Mouse (Mus musculus) common myeloid progenitor, adult 5-6 weeks (primary cell): ENCODE results near the gene Stard13. TPM values are rescaled to one million over a fixed set of nuclear protein-coding genes. Genes with fewer than 3 reads are reported as not detected.

Experiments
- ATAC-seq: replicated peaks from 2 replicates; pipeline ENCODE4 v1.8.0; 2016; ENCODE audit warnings: low read depth, mild to moderate bottlenecking, moderate TSS enrichment, inconsistent platforms; ENCODE audit not compliant: poor library complexity, severe bottlenecking
- total RNA-seq: library from RNA; stranded (forward); fragments of 200-1000, 187-1606 nt; gene quantifications from 2 replicates; pipeline ENCODE4 v1.2.3, GENCODE M21; 2017

Gene Stard13
- total RNA-seq, 1 experiment from 2014 or later: 0.69 TPM

DNA sequence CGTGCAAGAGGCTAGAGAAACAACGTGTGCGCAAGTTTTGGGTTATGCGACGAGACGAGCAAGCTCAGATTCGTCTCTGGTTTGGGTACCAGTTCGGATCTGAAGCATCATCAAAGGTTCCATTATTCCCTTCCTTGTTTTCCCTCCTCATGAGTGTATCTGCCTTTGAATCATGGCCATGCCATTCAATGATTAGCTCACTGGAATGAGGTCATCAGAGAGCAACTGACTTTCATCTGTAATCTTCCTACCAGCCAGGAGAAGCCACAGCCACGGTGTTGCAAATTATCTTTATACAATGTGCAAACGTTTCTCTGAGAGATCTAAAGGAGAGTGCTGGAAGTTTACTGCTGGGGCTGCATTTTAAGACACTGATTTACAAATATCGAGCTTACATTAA, 46.3 kb downstream of the Stard13 start:
- ATAC-seq: no peak

DNA sequence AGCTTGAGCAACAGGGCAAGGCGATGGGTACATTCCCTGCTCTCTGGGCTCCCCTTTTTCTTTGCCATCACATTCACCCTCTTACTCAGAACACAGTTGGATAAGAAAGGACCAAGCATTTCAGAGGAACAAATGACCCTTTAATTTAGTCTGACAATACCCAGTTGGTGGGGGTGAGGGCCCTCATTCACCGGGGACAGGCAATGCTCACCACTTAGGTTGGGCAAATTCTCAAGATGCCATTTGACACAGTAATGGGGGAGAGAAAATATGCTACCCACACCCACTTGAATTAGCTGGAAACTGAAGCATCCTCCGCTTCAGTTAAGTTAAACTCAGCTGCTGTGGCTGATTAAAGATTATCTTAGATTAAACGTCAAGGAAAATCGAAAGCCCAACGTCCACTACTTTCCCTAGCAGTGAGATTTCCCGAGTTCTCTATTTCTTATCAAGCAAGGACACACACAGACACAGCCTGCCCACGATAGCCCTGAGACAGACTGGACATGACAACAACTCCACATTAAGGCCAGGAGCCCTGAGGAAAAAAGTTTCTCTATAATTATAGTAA, 48.3 kb downstream of the Stard13 start:
- ATAC-seq: no peak

DNA sequence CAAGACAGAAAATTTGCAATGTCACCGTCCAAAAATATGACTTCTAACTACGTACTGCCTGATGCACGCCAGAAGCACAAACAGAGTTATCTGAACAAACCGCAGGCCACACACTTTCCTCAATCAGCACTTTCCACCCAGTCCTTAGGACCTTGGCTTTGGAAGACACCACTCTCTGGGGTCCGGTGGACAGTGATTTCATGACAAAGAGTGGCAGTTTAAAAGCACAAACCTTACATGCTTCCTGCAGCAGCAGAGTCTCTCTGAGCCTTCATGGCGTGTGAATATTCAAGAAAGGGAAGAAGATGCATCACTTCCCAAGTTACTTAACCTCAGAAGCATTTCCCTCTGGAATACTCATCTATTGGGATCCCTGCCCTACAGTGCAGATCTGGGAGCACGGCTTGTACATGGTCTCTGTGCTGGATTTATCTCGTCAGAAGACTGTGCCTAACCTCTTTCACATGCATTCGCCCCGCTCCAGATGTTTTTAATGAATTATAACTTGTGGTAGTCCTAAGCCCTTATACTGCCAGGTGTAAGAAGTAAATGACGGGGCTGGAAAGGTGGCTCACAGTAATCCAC, 49.9 kb downstream of the Stard13 start:
- ATAC-seq: peak; percentile 98

DNA sequence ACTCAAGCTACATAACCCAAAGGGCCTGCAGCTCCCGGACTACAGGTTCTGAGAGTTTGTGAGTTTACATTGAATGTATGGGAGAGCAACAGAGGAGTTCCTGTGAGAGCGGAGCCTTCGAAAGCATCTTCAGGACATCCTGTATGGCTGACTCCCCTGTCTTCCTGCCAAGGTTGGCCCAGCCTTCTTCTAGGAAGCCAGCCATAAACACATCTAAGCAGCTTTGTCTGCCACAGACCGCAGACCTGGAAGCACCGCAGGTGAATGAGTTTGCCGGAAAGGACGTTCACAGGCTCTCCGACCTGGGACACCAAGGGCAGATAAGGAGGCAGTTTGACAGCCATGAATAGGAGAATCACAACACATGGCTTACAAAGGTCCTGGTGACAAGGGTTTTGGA, 52.3 kb downstream of the Stard13 start:
- no peak for ATAC-seq

DNA sequence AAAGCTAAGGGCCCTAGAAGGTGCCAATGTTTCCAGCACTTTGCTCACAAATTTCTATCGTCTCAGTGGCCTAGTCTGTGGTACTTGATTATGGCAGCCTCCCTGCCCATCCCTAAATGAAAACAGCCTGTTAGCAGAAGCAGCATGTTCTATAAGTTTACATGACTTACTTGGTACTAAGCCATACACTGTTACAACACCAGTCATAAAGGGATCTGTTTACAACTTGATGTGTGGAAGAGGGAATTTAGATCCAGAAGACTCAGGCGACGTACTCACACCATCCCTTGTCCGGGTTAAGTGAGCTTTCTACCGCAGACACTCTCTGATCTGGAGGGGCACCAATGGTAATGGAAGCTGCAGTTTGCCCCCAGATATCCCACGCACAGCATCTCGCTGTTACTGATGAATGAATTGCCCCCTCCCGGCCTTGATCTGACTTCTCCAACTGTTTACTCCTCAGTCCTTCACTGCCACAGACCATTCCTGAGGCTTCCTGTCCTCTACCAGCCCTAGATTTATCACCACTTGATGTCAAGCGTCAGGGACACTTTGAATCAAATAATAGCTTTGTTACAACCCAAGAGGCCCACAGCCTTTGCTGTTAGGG, 53.4 kb downstream of the Stard13 start:
- ATAC-seq: no peak

DNA sequence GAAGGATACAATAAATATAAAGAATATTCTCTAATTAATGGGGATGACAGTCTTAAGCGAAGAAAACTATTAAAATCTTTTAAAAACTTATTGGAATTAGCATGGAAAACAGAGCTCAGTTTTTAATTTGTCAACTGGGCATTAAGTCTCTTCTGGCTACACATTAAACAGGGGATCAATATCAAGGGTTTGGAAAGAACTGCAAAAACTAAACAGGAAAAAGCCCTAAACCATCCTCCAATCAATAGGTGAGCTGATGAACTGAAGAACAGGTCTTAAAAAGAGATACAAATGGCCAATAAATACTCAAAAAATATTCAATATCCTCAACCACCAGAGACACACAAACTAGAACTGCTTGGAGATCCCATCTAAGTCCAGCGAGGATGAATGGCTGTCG, 56.5 kb downstream of the Stard13 start:
- no peak for ATAC-seq

DNA sequence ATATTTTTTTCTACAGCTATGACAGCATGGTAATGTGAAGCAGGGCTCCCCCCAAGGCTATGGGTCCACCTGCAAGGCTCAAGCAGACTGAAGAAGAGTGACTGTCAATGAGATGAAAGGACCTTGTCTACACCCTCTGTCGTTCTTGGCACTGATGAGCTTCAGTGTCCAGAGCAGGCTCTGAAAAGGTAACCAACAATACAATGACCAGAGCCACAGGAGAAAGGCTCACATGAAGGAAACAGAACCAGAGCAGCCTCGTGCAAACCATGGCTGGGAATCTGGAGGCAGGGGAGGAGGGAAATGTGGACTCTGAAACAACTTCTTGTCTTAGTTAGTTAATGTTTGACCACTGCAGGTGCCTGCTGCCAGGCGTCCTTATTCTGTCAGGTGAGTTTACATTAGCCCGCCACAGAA, 57.7 kb downstream of the Stard13 start:
- ATAC-seq: no peak

DNA sequence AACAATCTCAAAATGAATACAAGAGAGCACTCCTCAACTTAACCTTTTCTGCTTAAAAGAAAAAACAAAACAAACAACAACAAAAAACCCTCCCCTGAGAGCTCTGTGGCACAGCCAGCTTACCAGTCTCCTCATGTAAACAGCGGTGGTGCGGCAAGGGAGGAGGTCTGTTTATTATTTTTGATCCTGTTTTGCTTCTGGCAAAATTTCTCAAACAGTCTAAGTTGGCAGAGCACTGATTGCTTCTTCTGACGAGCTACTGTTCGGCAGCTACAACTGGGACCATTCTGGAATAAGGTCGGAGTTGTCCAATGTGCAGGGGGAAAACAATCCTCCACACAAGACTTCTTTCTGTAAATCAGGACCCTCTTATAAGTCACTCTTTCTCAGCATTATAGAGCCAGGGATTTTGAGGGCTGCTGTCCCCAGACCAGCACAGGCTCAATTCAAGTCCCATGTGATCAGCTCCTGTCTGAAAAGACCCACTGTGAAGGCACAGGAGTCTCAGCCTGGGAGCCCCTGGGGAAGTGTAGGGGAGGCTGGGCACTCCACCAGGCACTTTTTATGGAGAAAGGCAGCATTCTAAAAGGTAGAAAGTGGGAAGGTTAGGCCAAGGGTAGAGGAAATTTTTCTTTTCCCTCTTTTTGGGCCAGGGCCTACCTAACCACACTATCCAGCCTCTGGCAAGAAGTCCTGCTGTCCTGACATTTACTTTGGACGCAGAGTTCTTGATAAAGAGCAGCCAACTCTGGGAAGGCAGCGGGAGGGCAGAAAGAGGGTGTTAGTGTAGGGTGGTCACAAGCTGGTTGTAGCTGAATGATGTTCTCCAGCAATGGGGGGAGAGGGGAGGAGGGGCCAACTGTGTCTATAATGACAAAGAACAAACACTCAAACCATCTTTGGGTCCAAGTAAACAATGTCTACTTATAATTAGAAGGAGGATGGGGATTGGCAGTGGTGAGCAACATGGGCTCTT, 58.9 kb downstream of the Stard13 start:
- ATAC-seq: no peak

DNA sequence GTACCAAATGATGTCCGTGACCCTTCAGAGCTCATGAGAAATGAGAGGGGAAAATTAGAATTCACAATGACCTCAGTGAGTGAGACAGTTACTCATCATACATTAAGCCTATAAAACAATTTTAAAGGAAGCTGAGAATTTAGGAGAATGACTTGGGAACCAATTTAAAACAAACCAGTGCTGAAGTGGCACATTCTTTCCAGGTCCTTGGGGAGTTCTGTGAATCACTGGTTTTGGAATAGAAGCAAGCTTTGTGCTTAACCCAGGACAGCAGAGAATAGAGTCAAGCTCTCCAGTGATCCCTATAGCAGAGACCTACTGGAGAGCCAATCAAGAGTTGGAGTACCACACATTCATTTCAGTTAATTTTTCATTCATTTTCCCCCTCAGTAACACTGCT, 59.9 kb downstream of the Stard13 start:
- ATAC-seq: no peak

DNA sequence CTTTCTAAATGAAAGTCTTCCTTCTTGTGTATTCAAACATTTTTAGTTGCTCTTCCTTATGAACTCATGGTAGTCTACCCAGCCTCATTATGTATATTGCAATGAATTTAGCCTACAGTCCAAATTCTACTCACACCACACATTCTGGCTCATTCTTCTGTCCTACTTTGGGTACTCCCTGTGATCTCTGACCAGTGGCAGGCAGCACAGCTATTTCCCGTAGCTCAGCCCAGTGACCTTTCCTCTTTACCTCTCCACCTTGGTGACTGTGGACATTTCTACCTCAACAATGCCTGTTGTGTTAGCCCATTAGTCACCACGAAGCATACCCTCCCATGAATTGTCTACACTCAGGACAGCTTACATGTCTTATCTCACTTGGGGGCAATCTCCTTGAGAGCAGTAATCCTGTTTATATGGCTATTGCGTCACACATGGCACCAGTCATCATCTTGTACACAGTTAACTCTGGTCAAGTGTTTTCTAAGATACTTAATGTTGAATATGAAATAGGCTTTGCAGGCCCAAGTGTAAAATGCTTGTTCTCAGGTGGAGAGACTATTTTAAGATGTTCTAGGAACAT, 63.4 kb downstream of the Stard13 start:
- ATAC-seq: no peak

DNA sequence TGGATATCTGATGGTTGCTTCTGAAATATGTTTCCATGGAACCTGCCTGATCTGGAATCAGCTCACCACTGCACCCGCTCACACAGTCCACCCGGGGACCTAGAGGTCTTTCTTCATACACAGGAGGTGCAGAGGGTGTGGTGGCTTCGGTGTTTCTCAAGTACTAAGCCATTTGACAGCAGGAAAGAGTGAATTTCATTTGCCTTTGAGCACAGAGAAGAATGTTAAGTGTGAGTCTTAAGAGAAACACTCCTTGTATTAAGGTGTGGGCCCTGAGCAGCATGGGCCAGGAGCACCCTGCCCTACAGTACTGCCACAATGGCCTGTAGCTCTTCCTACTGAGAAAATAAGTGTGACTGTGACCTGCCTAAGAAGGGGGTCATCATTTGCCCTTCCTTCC, 65.4 kb downstream of the Stard13 start:
- ATAC-seq: no peak

DNA sequence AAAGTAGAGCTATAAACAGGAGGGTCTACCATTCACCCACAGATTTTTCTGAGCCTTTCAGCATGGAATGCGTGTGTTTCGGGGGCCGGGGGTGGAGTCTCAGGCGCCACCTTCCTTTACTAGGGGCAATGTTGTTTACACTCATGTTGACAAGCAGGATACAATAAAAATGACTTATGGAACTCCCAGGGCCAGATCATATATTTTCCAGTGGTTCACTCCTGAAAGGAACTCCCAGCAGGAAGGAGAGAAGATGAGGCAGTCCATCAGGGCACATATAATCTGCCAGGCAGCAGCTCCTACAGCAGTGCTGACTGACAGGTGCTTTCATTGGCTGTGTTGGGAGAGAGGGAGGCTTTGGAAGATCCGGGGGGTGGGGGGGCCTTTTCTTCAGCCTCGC, 66.0 kb downstream of the Stard13 start:
- ATAC-seq: no peak

DNA sequence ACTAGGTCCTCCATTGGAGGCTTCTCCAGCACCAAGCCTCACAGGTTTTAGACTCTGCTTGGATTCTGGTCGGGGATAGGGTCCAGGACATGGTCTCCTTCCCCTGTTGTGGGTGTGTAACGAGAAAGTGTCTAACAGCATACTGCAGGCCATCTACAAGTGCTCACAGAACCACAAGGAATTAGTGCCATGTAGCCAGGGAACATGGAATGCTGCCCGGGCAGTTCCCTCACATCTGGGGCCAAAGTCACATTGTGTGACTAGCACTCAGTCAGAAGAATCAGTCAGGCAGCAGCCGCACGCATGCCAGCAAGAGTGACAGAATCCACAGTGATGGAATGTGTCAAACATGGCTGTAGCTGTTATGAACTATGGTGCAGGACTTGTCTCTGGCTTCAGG, 67.4 kb downstream of the Stard13 start:
- ATAC-seq: no peak

DNA sequence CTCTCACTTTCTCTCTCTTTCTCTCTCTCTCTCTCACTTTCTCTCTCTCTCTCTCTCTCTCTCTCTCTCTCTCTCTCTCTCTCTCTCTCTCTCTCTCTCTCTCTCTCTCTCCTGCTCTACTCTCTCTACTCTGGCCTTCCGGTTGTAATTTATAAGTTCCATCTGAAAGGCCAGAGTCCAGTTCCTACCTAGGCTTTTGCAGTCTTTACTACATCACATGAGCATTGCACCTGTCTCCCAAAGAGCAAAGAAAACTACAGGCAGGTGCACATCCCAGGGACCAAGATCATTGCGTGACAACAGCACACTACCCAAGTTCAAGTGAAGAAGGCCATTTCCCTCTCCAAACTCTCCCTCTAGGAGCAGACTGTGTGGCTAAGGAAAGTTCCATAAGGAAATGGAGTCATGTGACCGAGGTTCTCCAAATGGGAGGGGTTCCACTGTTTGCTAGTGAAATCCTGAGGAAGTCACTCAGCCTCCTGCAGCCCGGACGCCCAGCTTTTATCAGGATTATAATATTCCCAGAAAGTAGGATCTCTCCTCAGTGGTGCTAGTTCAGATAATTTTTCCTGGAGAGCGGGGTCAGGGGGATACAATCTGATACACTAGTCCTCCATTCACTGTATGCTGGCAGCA, 68.1 kb downstream of the Stard13 start:
- no peak for ATAC-seq

DNA sequence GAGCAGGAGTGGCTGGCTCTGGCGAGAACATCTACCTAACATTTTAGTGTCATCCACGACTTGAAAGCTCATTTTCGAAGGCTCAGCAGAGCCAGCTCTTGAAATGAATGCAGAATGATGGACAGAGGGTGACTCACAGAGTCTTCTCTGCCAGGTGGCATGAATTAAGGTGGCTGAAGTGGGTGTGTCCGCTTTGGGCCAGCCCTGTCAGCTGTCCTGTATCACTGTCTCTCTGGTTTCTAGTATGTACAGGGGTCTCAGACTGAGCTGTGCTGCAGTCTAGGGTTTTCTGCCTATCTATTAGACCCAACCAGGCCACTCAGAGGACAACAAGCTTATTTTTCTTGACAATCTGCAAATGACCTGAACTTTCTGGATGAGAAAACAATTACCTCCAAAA, 68.8 kb downstream of the Stard13 start:
- no peak for ATAC-seq

DNA sequence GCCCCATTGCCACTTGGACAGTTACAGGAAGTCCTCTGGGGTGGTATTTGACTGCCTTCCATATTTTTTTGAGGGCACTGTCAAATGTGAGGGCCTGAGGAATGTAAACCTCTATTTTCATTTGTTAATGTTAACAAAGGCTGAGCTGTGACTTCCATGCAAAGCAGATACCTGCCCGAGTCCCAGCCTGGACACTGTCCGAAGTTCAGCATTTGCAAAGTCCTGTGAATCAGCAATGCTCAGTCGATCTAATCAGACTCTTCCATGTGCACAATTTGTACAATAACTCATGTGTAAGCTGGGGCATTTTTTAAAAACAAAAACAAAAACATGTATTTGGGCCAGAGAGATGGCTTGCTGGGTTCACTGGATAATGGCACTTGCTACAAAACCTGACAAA, 71.0 kb downstream of the Stard13 start:
- ATAC-seq: no peak

DNA sequence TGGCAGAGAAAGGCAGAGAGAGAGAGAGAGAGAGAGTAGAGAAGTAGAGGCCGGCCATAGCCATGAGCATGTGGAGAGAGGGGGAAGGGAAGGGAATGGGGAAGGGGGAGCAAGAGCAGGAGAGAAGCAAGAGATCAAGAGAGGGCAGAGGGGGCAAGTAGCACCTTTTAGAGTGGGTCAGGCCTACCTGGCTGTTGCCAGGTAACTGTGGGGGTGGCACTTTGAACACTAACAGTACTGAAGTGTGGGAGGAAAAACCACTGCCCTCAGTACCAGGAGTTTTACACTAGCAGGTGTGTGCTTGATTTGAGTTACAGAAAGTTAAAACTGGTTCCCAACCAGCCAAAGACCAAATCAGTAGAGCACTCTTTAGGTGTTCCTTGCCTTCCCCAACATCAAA, 78.4 kb downstream of the Stard13 start:
- ATAC-seq: no peak

DNA sequence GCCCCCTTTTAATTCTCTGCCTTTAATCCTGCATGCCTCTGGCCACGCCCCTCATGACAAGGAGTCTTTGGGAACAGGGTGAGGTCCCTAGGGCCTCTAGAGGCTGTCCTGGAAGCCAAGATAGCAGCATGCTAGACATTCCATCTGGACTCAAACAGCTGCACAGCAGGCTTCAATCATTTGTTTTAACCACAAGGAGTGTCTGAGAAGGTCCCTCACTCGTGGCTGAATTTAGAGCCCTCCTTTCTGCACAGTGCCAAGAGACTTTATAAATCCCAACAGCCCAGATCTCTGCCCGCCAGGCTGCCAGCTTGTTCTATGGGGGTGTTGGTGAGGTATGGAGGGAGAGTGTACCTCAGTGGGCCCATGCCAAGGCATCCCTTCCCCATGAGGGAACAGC, 78.9 kb downstream of the Stard13 start:
- no peak for ATAC-seq

DNA sequence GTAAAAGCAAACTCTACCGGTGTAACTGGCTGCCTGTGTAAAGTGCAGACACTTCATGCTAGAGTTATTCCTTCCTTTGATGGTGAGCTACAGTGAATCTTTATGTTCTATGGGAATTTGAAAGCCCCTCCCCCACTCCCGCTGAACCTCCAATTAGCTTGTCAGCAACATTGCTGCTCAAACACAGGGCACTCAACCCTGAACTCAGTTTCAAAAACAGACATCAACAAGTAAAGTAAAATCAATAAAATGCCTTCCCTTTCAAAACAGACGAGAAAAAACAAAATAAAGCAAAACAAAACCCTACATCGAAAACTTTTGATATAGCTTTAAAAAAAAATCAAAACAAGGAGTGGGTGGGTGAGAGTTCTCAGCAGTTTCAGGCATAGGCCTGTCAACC, 79.6 kb downstream of the Stard13 start:
- ATAC-seq: no peak

DNA sequence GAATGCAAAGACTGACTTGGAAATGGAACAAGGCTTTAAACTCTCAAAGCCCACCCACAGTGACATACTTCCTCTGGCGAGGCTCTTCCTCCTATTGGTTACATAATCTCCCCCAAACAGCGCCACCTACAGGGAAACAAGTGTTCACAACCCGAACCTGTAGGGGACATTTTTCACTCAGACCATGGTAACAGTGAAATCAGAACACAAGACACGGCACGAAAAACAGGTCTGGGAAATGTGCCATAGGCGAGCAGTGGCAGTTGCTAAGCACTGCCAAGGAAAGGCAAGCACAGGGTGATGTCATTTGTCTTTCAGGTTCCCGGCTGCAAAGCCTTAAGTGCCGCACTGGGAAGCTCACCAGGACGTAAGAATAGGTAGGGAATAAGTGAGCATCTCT, 82.1 kb downstream of the Stard13 start:
- ATAC-seq: no peak
